Mouse (Mus musculus): ENCODE data around the gene Olfr1308. TPM values are rescaled to one million over a fixed set of nuclear protein-coding genes. Genes with fewer than 3 reads are reported as not detected.

Olfr1308 gene
- not detected in 2 replicates for polyA plus RNA-seq (2012; ENCODE audit: insufficient read depth, insufficient read length, low replicate concordance, missing spikeins)

GRCm38 (mm10) chr2:111964844-111965243, at the start of gene Olfr1308:
Gene Olfr1308 (minus strand): TSS chr2:111964944.
- TF ChIP-seq POLR2A (IDR thresholded peaks at IDR 0.05; ENCODE audit: insufficient read depth, low read depth, low read length) (no peak), CTCF (IDR thresholded peaks at IDR 0.05; ENCODE audit: insufficient read depth, low read depth, low read length) (no peak)
- Histone ChIP-seq H3K4me3 (ENCODE audit: insufficient read depth, low read depth, low read length) (no peak within 1 kb of the TSS), H3K4me1 (ENCODE audit: control insufficient read depth, insufficient read depth, low read length) (no peaks in the 10 kb centered on the region), H3K27ac (ENCODE audit: insufficient read depth, low read depth, low read length) (no peak within 1 kb of the TSS)
- 47% methylated on average over 1 of the region's 1 CpGs for WGBS

GRCm38 (mm10) chr2:112012608-112013007, 47.9 kb upstream of the Olfr1308 start, which contains the start of gene Olfr1310:
Gene Olfr1310 (minus strand): TSS chr2:112012708.
- H3K27ac ChIP-seq (ENCODE audit: insufficient read depth, low read depth, low read length), result no peak within 1 kb of the TSS
- no peak for TF ChIP-seq CTCF (IDR thresholded peaks at IDR 0.05; ENCODE audit: insufficient read depth, low read depth, low read length)
- no peak for TF ChIP-seq POLR2A (IDR thresholded peaks at IDR 0.05; ENCODE audit: insufficient read depth, low read depth, low read length)
- H3K4me3 ChIP-seq (ENCODE audit: insufficient read depth, low read depth, low read length), result no peak within 1 kb of the TSS
- no peaks in the 10 kb centered on the region for H3K4me1 ChIP-seq (ENCODE audit: control insufficient read depth, insufficient read depth, low read length)

GRCm38 (mm10) chr2:111990181-111990580, 25.4 kb upstream of the Olfr1308 start, which contains the start of gene Olfr1309:
Gene Olfr1309 (minus strand): TSS chr2:111990281.
- Histone ChIP-seq H3K27ac (ENCODE audit: insufficient read depth, low read depth, low read length) (no peak within 1 kb of the TSS), H3K4me3 (ENCODE audit: insufficient read depth, low read depth, low read length) (no peak within 1 kb of the TSS), H3K4me1 (ENCODE audit: control insufficient read depth, insufficient read depth, low read length) (no peaks in the 10 kb centered on the region)
- TF ChIP-seq CTCF (IDR thresholded peaks at IDR 0.05; ENCODE audit: insufficient read depth, low read depth, low read length), result no peak
- TF ChIP-seq POLR2A (IDR thresholded peaks at IDR 0.05; ENCODE audit: insufficient read depth, low read depth, low read length), result no peak
- 67% methylated on average over 1 of the region's 1 CpGs for WGBS

- 80% methylated on average over 1 of the region's 1 CpGs for WGBS
- Histone ChIP-seq H3K4me3 (ENCODE audit: insufficient read depth, low read depth, low read length) (no peak within 1 kb of the TSS), H3K4me1 (ENCODE audit: control insufficient read depth, insufficient read depth, low read length) (no peaks in the 10 kb centered on the region), H3K27ac (ENCODE audit: insufficient read depth, low read depth, low read length) (no peak within 1 kb of the TSS)
- TF ChIP-seq POLR2A (IDR thresholded peaks at IDR 0.05; ENCODE audit: insufficient read depth, low read depth, low read length) (no peak), CTCF (IDR thresholded peaks at IDR 0.05; ENCODE audit: insufficient read depth, low read depth, low read length) (no peak)
Measured at GRCm38 (mm10) chr2:111949340-111949739, 15.4 kb downstream of the Olfr1308 start, which contains the start of gene Olfr1307. Gene Olfr1307 (minus strand): TSS chr2:111949440.

DNA sequence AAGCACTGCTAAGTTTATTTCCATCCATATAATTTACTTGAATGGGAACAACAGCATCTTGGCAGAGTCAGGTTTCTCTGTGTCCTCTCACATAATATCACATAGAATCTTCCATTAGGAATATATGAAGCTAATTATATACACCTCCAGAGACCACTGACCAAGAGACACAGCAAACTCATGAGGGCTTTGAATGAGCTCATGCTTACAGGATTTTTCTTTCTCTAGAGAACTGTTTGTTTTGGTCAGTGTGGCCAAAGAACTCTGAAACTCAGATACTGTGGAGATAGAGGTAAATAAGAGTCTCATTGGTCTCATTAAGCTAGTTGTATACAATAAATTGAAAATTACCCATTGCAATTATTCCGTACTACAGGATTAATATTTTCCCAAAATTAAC, 48.6 kb downstream of the Olfr1308 start, which contains the start of gene Olfr1306:
Gene Olfr1306, minus strand, starts transcription at position 101 of the 400 bp plus-strand sequence.
- WGBS, result 93% methylated on average over 1 of the region's 1 CpGs
- no peak within 1 kb of the TSS for H3K27ac ChIP-seq (ENCODE audit: insufficient read depth, low read depth, low read length)
- H3K4me1 ChIP-seq (ENCODE audit: control insufficient read depth, insufficient read depth, low read length), result no peaks in the 10 kb centered on the region
- no peak for TF ChIP-seq CTCF (IDR thresholded peaks at IDR 0.05; ENCODE audit: insufficient read depth, low read depth, low read length)
- no peak for TF ChIP-seq POLR2A (IDR thresholded peaks at IDR 0.05; ENCODE audit: insufficient read depth, low read depth, low read length)
- H3K4me3 ChIP-seq (ENCODE audit: insufficient read depth, low read depth, low read length), result no peak within 1 kb of the TSS

Other genes starting within 250 kb of the Olfr1308 start
- gene Olfr1301, start 213.9 kb downstream of the Olfr1308 start, polyA plus RNA-seq (2012; ENCODE audit: insufficient read depth, insufficient read length, low replicate concordance, missing spikeins), result not detected in 2 replicates
- gene Olfr1302, start 187.5 kb downstream of the Olfr1308 start, polyA plus RNA-seq (2012; ENCODE audit: insufficient read depth, insufficient read length, low replicate concordance, missing spikeins), result not detected in 2 replicates
- not detected in 2 replicates for gene Olfr1303, start 144.6 kb downstream of the Olfr1308 start, polyA plus RNA-seq (2012; ENCODE audit: insufficient read depth, insufficient read length, low replicate concordance, missing spikeins)
- not detected in 2 replicates for gene Olfr1305, start 87.8 kb downstream of the Olfr1308 start, polyA plus RNA-seq (2012; ENCODE audit: insufficient read depth, insufficient read length, low replicate concordance, missing spikeins)
- not detected in 2 replicates for gene Olfr1306, start 48.7 kb downstream of the Olfr1308 start, polyA plus RNA-seq (2012; ENCODE audit: insufficient read depth, insufficient read length, low replicate concordance, missing spikeins)
- not detected in 2 replicates for gene Olfr1307, start 15.5 kb downstream of the Olfr1308 start, polyA plus RNA-seq (2012; ENCODE audit: insufficient read depth, insufficient read length, low replicate concordance, missing spikeins)
- gene Olfr1309, start 25.3 kb upstream of the Olfr1308 start, polyA plus RNA-seq (2012; ENCODE audit: insufficient read depth, insufficient read length, low replicate concordance, missing spikeins), result not detected in 2 replicates
- gene Olfr1310, start 47.8 kb upstream of the Olfr1308 start, polyA plus RNA-seq (2012; ENCODE audit: insufficient read depth, insufficient read length, low replicate concordance, missing spikeins), result not detected in 2 replicates
- not detected in 2 replicates for gene Olfr1311, start 59.5 kb upstream of the Olfr1308 start, polyA plus RNA-seq (2012; ENCODE audit: insufficient read depth, insufficient read length, low replicate concordance, missing spikeins)
- gene Olfr1312, start 85.3 kb upstream of the Olfr1308 start, polyA plus RNA-seq (2012; ENCODE audit: insufficient read depth, insufficient read length, low replicate concordance, missing spikeins), result not detected in 2 replicates
- not detected in 2 replicates for gene Olfr1313, start 112.9 kb upstream of the Olfr1308 start, polyA plus RNA-seq (2012; ENCODE audit: insufficient read depth, insufficient read length, low replicate concordance, missing spikeins)
- gene Olfr1314, start 131.8 kb upstream of the Olfr1308 start, polyA plus RNA-seq (2012; ENCODE audit: insufficient read depth, insufficient read length, low replicate concordance, missing spikeins), result not detected in 2 replicates
- not detected in 2 replicates for gene Olfr1315-ps1, start 150.5 kb upstream of the Olfr1308 start, polyA plus RNA-seq (2012; ENCODE audit: insufficient read depth, insufficient read length, low replicate concordance, missing spikeins)
- not detected in 2 replicates for gene Olfr1316, start 170.0 kb upstream of the Olfr1308 start, polyA plus RNA-seq (2012; ENCODE audit: insufficient read depth, insufficient read length, low replicate concordance, missing spikeins)
- gene Olfr1317, start 175.4 kb upstream of the Olfr1308 start, polyA plus RNA-seq (2012; ENCODE audit: insufficient read depth, insufficient read length, low replicate concordance, missing spikeins), result not detected in 2 replicates
- gene Olfr1318, start 189.3 kb upstream of the Olfr1308 start, polyA plus RNA-seq (2012; ENCODE audit: insufficient read depth, insufficient read length, low replicate concordance, missing spikeins), result not detected in 2 replicates